Mouse (Mus musculus) right cerebral cortex, postnatal 4 days (tissue): ENCODE measurements around the gene Uchl5.

Experiments
- DNase-seq: peaks from one replicate; pipeline ENCODE4 v3.0.0-alpha.2; 2022

Gene Uchl5

GRCm38 (mm10) chr1:143809062-143809461 is 32.0 kb downstream of the Uchl5 start:
- DNase-seq, result no peak

GRCm38 (mm10) chr1:143813676-143814360 is 36.7 kb downstream of the Uchl5 start:
- peak; percentile 80 for DNase-seq

- no peak for DNase-seq
Observed at GRCm38 (mm10) chr1:143820096-143820877, 43.2 kb downstream of the Uchl5 start.

- DNase-seq, result no peak
Observed at GRCm38 (mm10) chr1:143822677-143823076, 45.6 kb downstream of the Uchl5 start.

- no peak for DNase-seq
Observed at GRCm38 (mm10) chr1:143830713-143831112, 53.6 kb downstream of the Uchl5 start.

- no peak for DNase-seq
Observed at GRCm38 (mm10) chr1:143836363-143837182, 59.5 kb downstream of the Uchl5 start.

- no peak for DNase-seq
Observed at GRCm38 (mm10) chr1:143837681-143838080, 60.6 kb downstream of the Uchl5 start.

GRCm38 (mm10) chr1:143838896-143839410 is 61.9 kb downstream of the Uchl5 start:
- no peak for DNase-seq

GRCm38 (mm10) chr1:143852329-143852728 is 75.3 kb downstream of the Uchl5 start:
- no peak for DNase-seq

- no peak for DNase-seq
Observed at GRCm38 (mm10) chr1:143852779-143853358, 75.8 kb downstream of the Uchl5 start.

- DNase-seq, result no peak
Observed at GRCm38 (mm10) chr1:143853691-143854115, 76.6 kb downstream of the Uchl5 start.

- no peak for DNase-seq
Observed at GRCm38 (mm10) chr1:143855706-143856105, 78.6 kb downstream of the Uchl5 start.
